In genomic region chr1:176835501-176836294, GRCm38 (mm10) we compare ENCODE assay signal across 8 mouse cellular contexts. TPM values are rescaled to one million over a fixed set of nuclear protein-coding genes. Genes with fewer than 3 reads are reported as not detected.
DNase-seq lines count a peak whose midpoint lies in the region; ATAC-seq and TF ChIP-seq lines count a peak whose summit lies in the region.

No protein-coding gene starts in this region.

- WGBS in kidney, adult 2 months, result 24% methylated on average over 41 of the region's 41 CpGs
- WGBS in limb, embryonic 10.5 days, result 1% methylated on average over 41 of the region's 41 CpGs

- H3K4me1 ChIP-seq in kidney, adult 2 months (ENCODE audit: control insufficient read depth, insufficient read depth, low read length), result no peaks in the 10 kb centered on the region
- H3K4me1 ChIP-seq in limb, embryonic 10.5 days, result peaks cover 9% of the 10 kb centered on the region

- peaks cover 4% of the 10 kb centered on the region for H3K36me3 ChIP-seq in kidney, adult 2 months (ENCODE audit: control insufficient read depth, insufficient read depth, low read length)
- no peaks in the 10 kb centered on the region for H3K36me3 ChIP-seq in limb, embryonic 10.5 days

- intact Hi-C loops in left cerebral cortex, postnatal 25 days (cut with DNase I), result no loop called here

- H3K4me3 ChIP-seq in kidney, adult 2 months (ENCODE audit: insufficient read depth, low read depth, low read length), result peak overlapping the region; percentile 25
- peak overlapping the region; percentile 54 for H3K4me3 ChIP-seq in limb, embryonic 10.5 days

- no peak for DNase-seq in kidney, adult 2 months
- DNase-seq in kidney, postnatal 25 days, result no peak
- DNase-seq in NIH3T3 (ENCODE audit: low read depth), result peak; percentile 56
- peak; percentile 56 for DNase-seq in limb, embryonic 10.5 days (ENCODE audit: low spot score)
- DNase-seq in neural tube, embryonic 10.5 days (ENCODE audit: extremely low spot score, low spot score), result peak; percentile 36
- no peak for DNase-seq in urinary bladder, postnatal 36 days (ENCODE audit: low spot score in 2 of 2)
- DNase-seq in left cerebral cortex, postnatal 25 days (ENCODE audit: low spot score in 2 of 2), result no peak

- H3K9me3 ChIP-seq in limb, embryonic 10.5 days (replicated peaks), result no peaks in the 10 kb centered on the region

- no peaks in the 10 kb centered on the region for H3K27me3 ChIP-seq in kidney, adult 2 months (replicated peaks; ENCODE audit: control insufficient read depth, insufficient read depth, low read length)
- H3K27me3 ChIP-seq in limb, embryonic 10.5 days (ENCODE audit: low read depth, poor library complexity, severe bottlenecking), result peaks cover 17% of the 10 kb centered on the region

- TF ChIP-seq POLR2A in kidney, adult 2 months (IDR thresholded peaks at IDR 0.05; ENCODE audit: low read depth, low read length), result no peak

- ATAC-seq in erythroid progenitor cell, adult 5-6 weeks (replicated peaks; ENCODE audit: low FRiP score, poor library complexity, severe bottlenecking), result peak; percentile 59; the same call in 1 of the 2 replicates

- H3K27ac ChIP-seq in kidney, adult 2 months (ENCODE audit: insufficient read depth, low read depth, low read length), result no peak overlapping the region
- H3K27ac ChIP-seq in limb, embryonic 10.5 days, result peak overlapping the region; percentile 38

- TF ChIP-seq CTCF in kidney, adult 2 months (conservative IDR thresholded peaks at IDR 0.05; ENCODE audit: insufficient read depth, insufficient read length, low read depth, low read length), result no peak

RNA-seq across cellular contexts. Expression of gene Sdccag8, which starts 21.2 kb away (rescaled TPM):
- polyA plus RNA-seq in kidney, adult 2 months (2012; rRNA removed), result 12.8 and 13.3 TPM in 2 replicates
- 7.2 and 8.8 TPM in 2 replicates for total RNA-seq in erythroid progenitor cell, adult 5-6 weeks (2015; ENCODE audit: low replicate concordance)
- 15.3 and 19.1 TPM in 2 replicates for total RNA-seq in erythroid progenitor cell, adult 5-6 weeks (2017; ENCODE audit: low replicate concordance)
- 11.4 and 11.6 TPM in 2 replicates for polyA plus RNA-seq in limb, embryonic 10.5 days (2016; fragmentation: Nextera tagmentation; extraction: Ambion mirVana)
- 10 to 100 TPM; 14.3 to 16.4 TPM for total RNA-seq in left cerebral cortex, postnatal 25 days (2021)

RNA-seq across cellular contexts. Expression of gene Cep170, which starts 21.8 kb away (rescaled TPM):
- polyA plus RNA-seq in kidney, adult 2 months (2012; rRNA removed), result 2.9 and 3.2 TPM in 2 replicates
- 35.0 and 56.6 TPM in 2 replicates for total RNA-seq in erythroid progenitor cell, adult 5-6 weeks (2015; ENCODE audit: low replicate concordance)
- 27.1 and 30.7 TPM in 2 replicates for total RNA-seq in erythroid progenitor cell, adult 5-6 weeks (2017; ENCODE audit: low replicate concordance)
- polyA plus RNA-seq in limb, embryonic 10.5 days (2016; fragmentation: Nextera tagmentation; extraction: Ambion mirVana), result 22.7 and 31.0 TPM in 2 replicates
- total RNA-seq in left cerebral cortex, postnatal 25 days (2021), result 100 to 1,000 TPM; 100 TPM

Comparison
In these comparisons a context has a peak if more than half of its experiments do, and no peak if none do; other contexts are left out.
1. DNase-seq: peak in NIH3T3 (single experiment), limb, embryonic 10.5 days (single experiment) and neural tube, embryonic 10.5 days (single experiment); none in kidney, adult 2 months (single experiment), kidney, postnatal 25 days (0 of 2), urinary bladder, postnatal 36 days (0 of 2) and left cerebral cortex, postnatal 25 days (0 of 2).